Mouse (Mus musculus) small intestine, adult 2 months (tissue): ENCODE results near the gene Grip2. TPM values are rescaled to one million over a fixed set of nuclear protein-coding genes. Genes with fewer than 3 reads are reported as not detected.

Source experiments
- H3K27ac ChIP-seq: fragments of 200-500 bp; 2 replicates; pipeline ENCODE4 v1.5.1; 2012; ENCODE audit warnings: low read depth, low read length, control low read depth, inconsistent platforms; ENCODE audit not compliant: insufficient read depth
- H3K27me3 ChIP-seq: fragments of 200-500 bp; 2 replicates; pipeline ENCODE4 v1.6.1; 2012; ENCODE audit warnings: mild to moderate bottlenecking, moderate library complexity, low read length, inconsistent platforms; ENCODE audit not compliant: control insufficient read depth, insufficient read depth
- H3K36me3 ChIP-seq: fragments of 200-500 bp; 2 replicates; pipeline ENCODE4 v1.6.1; 2012; ENCODE audit warnings: mild to moderate bottlenecking, low read length, control low read depth, inconsistent platforms; ENCODE audit not compliant: control insufficient read depth, insufficient read depth
- H3K4me1 ChIP-seq: fragments of 200-500 bp; 2 replicates; pipeline ENCODE4 v1.6.1; 2012; ENCODE audit warnings: low read length, inconsistent platforms, mixed read lengths; ENCODE audit not compliant: control insufficient read depth, insufficient read depth, insufficient read length
- H3K4me3 ChIP-seq: fragments of 200-500 bp; 2 replicates; pipeline ENCODE4 v1.5.1; 2012; ENCODE audit warnings: low read depth, mild to moderate bottlenecking, control low read depth, inconsistent platforms, low read length, moderate library complexity
- CTCF ChIP-seq: fragments of 200-500 bp; IDR thresholded peaks from 2 replicates; pipeline ENCODE4 v1.5.1; 2012; ENCODE audit warnings: low read depth, mild to moderate bottlenecking, control low read depth, inconsistent platforms, low read length, moderate library complexity, mixed read lengths; ENCODE audit not compliant: insufficient replicate concordance, insufficient read length; ENCODE audit errors: extremely low read depth
- POLR2A ChIP-seq: fragments of 200-500 bp; IDR thresholded peaks from 2 replicates; pipeline ENCODE4 v1.6.1; 2012; ENCODE audit warnings: low read depth, mild to moderate bottlenecking, control low read depth, inconsistent platforms, low read length, moderate library complexity
- WGBS: fragments of 180-500 bp; shearing (Covaris S2); methylation state at CpG from one replicate; pipeline ENCODE4 v1.1.7; 2018; 5-methylcytosine and 5-hydroxymethylcytosine counted together
- polyA plus RNA-seq: library from polyadenylated mRNA; depleted of rRNA; stranded (reverse); fragments of >200 nt; gene quantifications from 2 replicates; pipeline ENCODE4 v1.2.3, GENCODE M21; 2012

Gene Grip2
- polyA plus RNA-seq, 1 experiment, result 0.82 TPM

GRCm38 (mm10) chr6:91737451-91737850, 89.6 kb downstream of the Grip2 start:
- H3K27ac ChIP-seq, result no peak overlapping the region
- no peak for TF ChIP-seq POLR2A
- TF ChIP-seq CTCF, result no peak
- 90% methylated on average over 7 of the region's 7 CpGs for WGBS
- H3K36me3 ChIP-seq, result peaks cover 91% of the 10 kb centered on the region
- H3K4me3 ChIP-seq, result no peak overlapping the region
- no peaks in the 10 kb centered on the region for H3K27me3 ChIP-seq
- H3K4me1 ChIP-seq, result no peaks in the 10 kb centered on the region; the same call in 1 of the 2 replicates

DNA sequence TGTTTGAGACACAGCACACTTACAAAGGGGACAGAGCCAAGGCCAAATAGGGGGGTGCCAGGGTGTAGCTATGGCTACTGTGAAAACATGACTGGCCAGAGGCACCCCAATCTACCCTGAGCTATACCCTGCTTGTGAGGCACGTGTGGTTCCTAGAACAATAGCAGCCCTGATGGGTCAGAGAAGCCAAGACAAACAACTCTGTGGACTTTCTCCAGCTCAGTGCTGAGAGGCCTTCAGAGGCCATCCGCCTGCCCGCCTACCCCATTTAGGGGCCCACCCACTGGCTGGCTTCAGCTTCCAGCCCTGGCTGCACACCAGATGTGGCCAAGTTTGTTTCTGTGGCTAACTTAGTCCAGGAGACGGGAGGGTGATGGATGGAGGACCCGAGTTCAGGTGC, 90.6 kb downstream of the Grip2 start:
- H3K27ac ChIP-seq, result no peak overlapping the region; the same call in 1 of the 2 replicates
- peaks cover 85% of the 10 kb centered on the region for H3K36me3 ChIP-seq
- H3K4me3 ChIP-seq, result no peak overlapping the region
- no peaks in the 10 kb centered on the region; the same call in 1 of the 2 replicates for H3K4me1 ChIP-seq
- WGBS, result 25% methylated on average over 5 of the region's 5 CpGs
- TF ChIP-seq CTCF (no peak), POLR2A (no peak)
- H3K27me3 ChIP-seq, result no peaks in the 10 kb centered on the region

DNA sequence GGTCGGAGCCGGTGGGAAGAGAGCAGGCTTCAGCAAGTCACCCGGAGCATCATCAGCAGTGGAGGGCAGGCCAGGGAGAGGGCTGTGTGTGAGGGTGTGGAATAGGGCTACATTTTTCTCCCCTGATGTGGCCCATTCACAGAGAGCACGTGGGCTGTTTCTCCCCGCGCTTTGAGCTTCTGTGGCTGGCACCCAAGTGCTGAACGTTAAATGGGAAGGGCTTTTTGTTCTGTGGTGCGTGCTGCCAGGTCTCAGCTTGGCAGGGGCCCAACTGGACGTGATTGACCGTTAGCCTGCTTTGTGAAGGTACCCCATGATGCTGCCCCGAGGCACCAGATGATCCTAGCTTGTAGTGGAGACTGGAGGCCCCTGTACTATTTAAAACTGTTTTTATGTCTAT, 94.9 kb downstream of the Grip2 start:
- Histone ChIP-seq H3K4me1 (peaks cover 13% of the 10 kb centered on the region), H3K27ac (no peak overlapping the region), H3K4me3 (no peak overlapping the region), H3K27me3 (no peaks in the 10 kb centered on the region), H3K36me3 (peaks cover 80% of the 10 kb centered on the region)
- no peak for TF ChIP-seq POLR2A
- TF ChIP-seq CTCF, result no peak
- WGBS, result 91% methylated on average over 11 of the region's 11 CpGs

DNA sequence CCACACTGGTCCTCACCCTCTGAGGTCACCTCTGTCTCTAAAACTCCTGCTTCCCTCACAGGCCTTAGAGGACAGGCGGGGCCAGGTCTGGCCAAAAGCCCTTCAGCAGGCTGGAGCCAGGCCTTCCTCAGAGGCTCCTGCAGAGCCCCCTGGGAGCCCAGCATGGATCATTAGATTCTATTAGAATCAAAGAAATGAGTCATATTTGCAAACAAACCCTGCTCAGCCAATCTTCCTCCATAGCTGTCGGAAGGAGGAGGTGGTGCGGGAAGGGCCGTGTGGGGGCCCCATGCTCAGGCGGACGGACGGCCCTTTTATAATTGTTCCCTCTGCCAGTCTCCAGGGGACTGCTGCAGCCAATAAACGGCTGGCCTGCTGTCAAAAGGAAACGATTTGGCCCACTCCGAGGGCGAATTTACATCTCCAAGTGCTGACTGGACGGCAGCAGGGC, 97.3 kb downstream of the Grip2 start:
- no peak overlapping the region for H3K4me3 ChIP-seq
- TF ChIP-seq CTCF (no peak), POLR2A (no peak)
- peaks cover 75% of the 10 kb centered on the region for H3K36me3 ChIP-seq
- WGBS, result 20% methylated on average over 12 of the region's 12 CpGs
- H3K27ac ChIP-seq, result peak overlapping the region; percentile 11; the same call in 1 of the 2 replicates
- H3K27me3 ChIP-seq, result no peaks in the 10 kb centered on the region
- H3K4me1 ChIP-seq, result peaks cover 18% of the 10 kb centered on the region

DNA sequence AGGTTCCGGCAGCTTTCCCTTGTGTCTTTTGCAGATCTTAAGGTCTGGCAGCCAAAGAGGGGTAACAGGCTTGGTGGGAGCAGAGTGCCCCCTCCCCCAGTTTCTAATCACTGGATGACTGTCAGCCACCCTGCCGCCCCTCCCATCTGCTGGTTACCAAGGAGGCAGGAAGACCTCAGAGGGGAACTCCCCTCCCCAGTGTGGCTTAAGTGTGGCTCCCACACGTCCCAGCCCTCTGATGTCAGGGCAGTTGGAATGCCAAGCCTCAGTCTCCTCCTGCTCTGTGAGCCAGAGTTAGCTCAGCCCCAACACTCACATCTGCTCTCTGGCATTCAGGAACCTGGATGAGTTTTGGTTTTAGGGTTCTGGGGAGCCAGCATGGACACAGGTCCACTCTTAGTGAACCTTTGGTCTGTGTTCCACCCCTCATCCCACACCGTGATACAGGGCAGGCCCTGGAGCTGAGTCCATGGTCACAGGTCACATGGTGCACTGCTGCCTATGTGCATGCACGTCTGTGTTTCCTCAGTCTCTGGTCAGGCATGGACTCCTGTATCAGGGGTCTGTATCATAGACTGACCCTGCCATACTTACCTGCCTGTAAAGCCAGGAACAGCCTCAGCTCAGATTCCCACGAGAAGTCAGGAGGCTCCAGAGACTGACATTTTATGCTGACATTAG, 98.0 kb downstream of the Grip2 start:
- WGBS, result 56% methylated on average over 6 of the region's 6 CpGs
- Histone ChIP-seq H3K4me3 (no peak overlapping the region), H3K4me1 (peaks cover 18% of the 10 kb centered on the region), H3K27ac (peak overlapping the region; percentile 11; the same call in 1 of the 2 replicates), H3K27me3 (no peaks in the 10 kb centered on the region), H3K36me3 (peaks cover 75% of the 10 kb centered on the region)
- TF ChIP-seq POLR2A (no peak), CTCF (no peak)

GRCm38 (mm10) chr6:91727361-91727760, 99.7 kb downstream of the Grip2 start:
- H3K4me1 ChIP-seq, result peaks cover 18% of the 10 kb centered on the region
- H3K27me3 ChIP-seq, result no peaks in the 10 kb centered on the region
- H3K27ac ChIP-seq, result no peak overlapping the region
- H3K36me3 ChIP-seq, result peaks cover 79% of the 10 kb centered on the region
- TF ChIP-seq POLR2A (no peak), CTCF (no peak)
- no peak overlapping the region for H3K4me3 ChIP-seq
- 29% methylated on average over 1 of the region's 1 CpGs for WGBS

GRCm38 (mm10) chr6:91721215-91721701, 105.8 kb downstream of the Grip2 start:
- Histone ChIP-seq H3K27me3 (no peaks in the 10 kb centered on the region), H3K27ac (no peak overlapping the region), H3K36me3 (peaks cover 62% of the 10 kb centered on the region), H3K4me1 (no peaks in the 10 kb centered on the region), H3K4me3 (no peak overlapping the region)
- TF ChIP-seq POLR2A (no peak), CTCF (no peak)
- WGBS, result 82% methylated on average over 11 of the region's 12 CpGs
